Mouse (Mus musculus) hindbrain, embryonic 12.5 days (tissue): Measurements from ENCODE around the gene Igfbp1. TPM values are rescaled to one million over a fixed set of nuclear protein-coding genes. Genes with fewer than 3 reads are reported as not detected.

Experiments used
- ATAC-seq: fragments of 200-750 bp; cut with Nextera tagmentation; 2 replicates; pipeline ENCODE4 v1.8.0; 2017; ENCODE audit warnings: moderate TSS enrichment; ENCODE audit not compliant: low FRiP score
- H3K27ac ChIP-seq: fragments of 300-500 bp; sonication (generic); 2 replicates; pipeline ENCODE4 v1.5.1; 2016; ENCODE audit warnings: mild to moderate bottlenecking
- H3K27me3 ChIP-seq: fragments of 300-500 bp; sonication (generic); 2 replicates; pipeline ENCODE4 v1.6.1; 2016; ENCODE audit warnings: mild to moderate bottlenecking
- H3K36me3 ChIP-seq: fragments of 300-500 bp; sonication (generic); 2 replicates; pipeline ENCODE4 v1.6.1; 2016; ENCODE audit warnings: mild to moderate bottlenecking
- H3K4me1 ChIP-seq: fragments of 300-500 bp; sonication (generic); 2 replicates; pipeline ENCODE4 v1.6.1; 2016
- H3K4me2 ChIP-seq: fragments of 300-500 bp; sonication (generic); replicated peaks from 2 replicates; pipeline ENCODE4 v1.6.1; 2016; ENCODE audit warnings: mild to moderate bottlenecking
- H3K4me3 ChIP-seq: fragments of 300-500 bp; sonication (generic); 2 replicates; pipeline ENCODE4 v1.5.1; 2016; ENCODE audit warnings: mild to moderate bottlenecking
- H3K9ac ChIP-seq: fragments of 300-500 bp; sonication (generic); 2 replicates; pipeline ENCODE4 v1.6.1; 2016; ENCODE audit warnings: mild to moderate bottlenecking, moderate library complexity
- H3K9me3 ChIP-seq: fragments of 300-500 bp; sonication (generic); replicated peaks from 2 replicates; pipeline ENCODE4 v1.6.1; 2016; ENCODE audit warnings: mild to moderate bottlenecking
- WGBS: fragments of 180-500 bp; shearing (Covaris S2); methylation state at CpG from one replicate; pipeline ENCODE4 v1.1.7; 2016; 5-methylcytosine and 5-hydroxymethylcytosine counted together
- polyA plus RNA-seq: library from polyadenylated mRNA; unstranded; fragments of >200 nt; fragmentation: Nextera tagmentation; extraction: Ambion mirVana; gene quantifications from 2 replicates; pipeline ENCODE4 v1.2.1, GENCODE M21; 2016

Gene Igfbp1
- polyA plus RNA-seq, 1 experiment from 2014 or later: 0.18 TPM

- Histone ChIP-seq H3K36me3 (no peaks in the 10 kb centered on the region), H3K4me1 (no peaks in the 10 kb centered on the region), H3K27ac (no peak overlapping the region), H3K9me3 (no peaks in the 10 kb centered on the region; the same call in 1 of the 2 replicates), H3K27me3 (no peaks in the 10 kb centered on the region), H3K4me3 (no peak overlapping the region), H3K4me2 (no peak overlapping the region), H3K9ac (no peak overlapping the region)
- ATAC-seq: no peak
- 84% methylated on average over 10 of the region's 10 CpGs for WGBS
Measured at GRCm38 (mm10) chr11:7198481-7199256, 1.1 kb downstream of the Igfbp1 start.

DNA sequence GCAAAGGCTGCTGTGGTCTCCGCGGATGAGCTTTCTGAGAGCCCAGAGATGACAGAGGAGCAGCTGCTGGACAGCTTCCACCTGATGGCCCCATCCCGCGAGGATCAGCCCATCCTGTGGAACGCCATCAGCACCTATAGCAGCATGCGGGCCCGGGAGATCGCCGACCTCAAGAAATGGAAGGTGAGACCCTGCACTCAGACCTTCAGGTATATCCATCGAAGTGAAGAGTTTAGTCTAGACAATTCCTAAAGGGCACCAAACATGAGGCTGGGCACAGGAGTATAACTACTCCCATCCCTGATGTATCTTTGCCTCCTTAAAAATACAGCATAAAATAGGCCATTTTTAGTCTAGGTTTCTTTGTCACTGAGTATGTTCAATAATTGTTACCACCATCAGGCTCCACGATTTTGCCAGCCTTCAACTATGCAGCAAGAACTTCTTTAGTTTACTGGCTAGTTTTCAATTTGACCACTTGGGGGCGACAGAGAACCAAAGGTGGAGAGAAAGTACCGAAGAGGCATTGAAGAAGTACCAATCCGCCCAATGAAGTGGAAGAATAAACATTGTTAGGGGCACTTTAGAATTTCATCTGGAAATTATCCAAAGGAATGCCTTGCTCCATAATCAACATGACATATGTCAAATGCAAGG, 2.3 kb downstream of the Igfbp1 start:
- no peaks in the 10 kb centered on the region for H3K4me1 ChIP-seq
- H3K9ac ChIP-seq: no peak overlapping the region
- 55% methylated on average over 14 of the region's 14 CpGs for WGBS
- no peaks in the 10 kb centered on the region for H3K36me3 ChIP-seq
- no peaks in the 10 kb centered on the region; the same call in 1 of the 2 replicates for H3K9me3 ChIP-seq
- no peak overlapping the region for H3K27ac ChIP-seq
- no peak overlapping the region for H3K4me3 ChIP-seq
- no peaks in the 10 kb centered on the region for H3K27me3 ChIP-seq
- no peak for ATAC-seq
- no peak overlapping the region for H3K4me2 ChIP-seq

DNA sequence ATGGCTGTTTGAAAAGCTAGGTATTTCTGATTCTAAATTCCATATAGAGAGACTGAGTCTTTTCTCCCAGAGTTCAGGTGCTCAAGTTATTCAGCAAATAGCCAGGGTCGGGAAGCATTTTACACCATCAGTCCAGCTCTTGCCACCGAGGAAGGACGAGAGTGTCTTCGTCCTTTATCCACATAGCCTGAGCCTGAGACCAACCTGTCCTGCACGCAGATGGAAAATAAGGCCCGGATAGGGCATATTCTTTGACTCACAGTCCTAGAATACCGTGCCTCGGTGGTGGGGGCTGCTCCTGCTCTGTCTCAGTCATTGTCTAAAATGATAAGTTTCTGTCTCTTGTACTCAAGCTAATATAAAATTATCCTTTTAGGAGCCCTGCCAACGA, 2.8 kb downstream of the Igfbp1 start:
- no peak overlapping the region for H3K9ac ChIP-seq
- 78% methylated on average over 9 of the region's 9 CpGs for WGBS
- H3K4me1 ChIP-seq: no peaks in the 10 kb centered on the region
- no peak for ATAC-seq
- H3K4me3 ChIP-seq: no peak overlapping the region
- H3K9me3 ChIP-seq: no peaks in the 10 kb centered on the region
- no peak overlapping the region for H3K27ac ChIP-seq
- H3K27me3 ChIP-seq: no peaks in the 10 kb centered on the region
- H3K4me2 ChIP-seq: no peak overlapping the region
- H3K36me3 ChIP-seq: no peaks in the 10 kb centered on the region

DNA sequence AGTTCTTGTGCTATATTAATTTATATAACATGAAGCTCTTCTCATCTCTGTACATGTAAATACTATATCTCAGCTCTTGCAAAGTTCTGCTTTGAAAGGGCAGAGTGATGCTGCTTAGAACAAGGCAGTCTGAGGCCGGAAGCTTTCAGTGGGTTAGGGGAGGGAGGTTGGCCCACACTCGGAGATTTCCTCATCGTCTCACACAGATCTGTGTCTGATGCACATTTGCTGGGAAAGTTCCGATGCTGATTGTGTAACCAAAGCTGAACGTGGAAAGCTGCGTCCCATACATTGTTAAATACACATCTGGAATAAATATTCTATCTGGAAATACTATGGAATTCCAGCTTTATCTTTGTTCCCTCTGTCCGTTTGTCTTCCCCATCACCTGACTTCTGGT, 4.6 kb downstream of the Igfbp1 start:
- Histone ChIP-seq H3K27me3 (no peaks in the 10 kb centered on the region), H3K9me3 (no peaks in the 10 kb centered on the region), H3K9ac (no peak overlapping the region), H3K4me2 (no peak overlapping the region), H3K4me3 (no peak overlapping the region), H3K27ac (no peak overlapping the region), H3K36me3 (no peaks in the 10 kb centered on the region), H3K4me1 (no peaks in the 10 kb centered on the region)
- no peak for ATAC-seq
- WGBS: 79% methylated on average over 7 of the region's 7 CpGs

- no peaks in the 10 kb centered on the region for H3K36me3 ChIP-seq
- H3K9me3 ChIP-seq: no peaks in the 10 kb centered on the region
- no peak overlapping the region for H3K4me3 ChIP-seq
- no peak for ATAC-seq
- H3K4me2 ChIP-seq: no peak overlapping the region
- H3K4me1 ChIP-seq: no peaks in the 10 kb centered on the region
- WGBS: 90% methylated on average over 9 of the region's 9 CpGs
- no peaks in the 10 kb centered on the region for H3K27me3 ChIP-seq
- H3K27ac ChIP-seq: no peak overlapping the region
- H3K9ac ChIP-seq: no peak overlapping the region
Measured at GRCm38 (mm10) chr11:7203846-7204245, 6.3 kb downstream of the Igfbp1 start.

DNA sequence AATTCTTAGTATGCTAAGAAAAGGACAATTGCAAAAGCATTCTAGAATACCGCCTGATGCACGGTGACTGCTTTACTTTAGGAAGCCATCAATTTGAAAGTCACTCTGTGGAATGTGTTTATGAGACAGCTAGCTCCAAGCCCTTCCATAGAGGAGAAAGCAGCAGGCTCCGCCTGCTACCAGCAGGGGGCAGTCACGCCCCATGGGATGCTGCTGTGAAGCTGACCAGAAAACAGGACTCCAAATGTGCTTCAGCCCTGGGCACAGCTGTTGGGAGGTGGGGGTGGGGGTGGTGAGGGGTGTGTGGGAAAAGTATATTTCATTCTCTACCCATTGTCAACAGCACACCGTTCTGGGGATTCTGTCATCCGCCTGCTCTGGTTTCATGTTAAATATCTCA, 12.8 kb downstream of the Igfbp1 start:
- Histone ChIP-seq H3K27ac (no peak overlapping the region), H3K9me3 (no peaks in the 10 kb centered on the region), H3K4me2 (no peak overlapping the region), H3K27me3 (peaks cover 41% of the 10 kb centered on the region), H3K9ac (no peak overlapping the region), H3K36me3 (no peaks in the 10 kb centered on the region), H3K4me3 (no peak overlapping the region), H3K4me1 (peaks cover 16% of the 10 kb centered on the region)
- ATAC-seq: peak; percentile 4; the same call in 1 of the 2 replicates
- 14% methylated on average over 6 of the region's 6 CpGs for WGBS

- Histone ChIP-seq H3K9me3 (no peaks in the 10 kb centered on the region), H3K4me3 (no peak overlapping the region), H3K4me2 (no peak overlapping the region), H3K4me1 (peaks cover 16% of the 10 kb centered on the region), H3K27me3 (peaks cover 41% of the 10 kb centered on the region), H3K27ac (no peak overlapping the region), H3K9ac (no peak overlapping the region), H3K36me3 (no peaks in the 10 kb centered on the region)
- no peak for ATAC-seq
- WGBS: 26% methylated on average over 9 of the region's 9 CpGs
Measured at GRCm38 (mm10) chr11:7211211-7211610, 13.6 kb downstream of the Igfbp1 start.

GRCm38 (mm10) chr11:7212126-7212798, 14.7 kb downstream of the Igfbp1 start:
- H3K4me3 ChIP-seq: peak overlapping the region; percentile 70
- peaks cover 18% of the 10 kb centered on the region for H3K4me1 ChIP-seq
- H3K36me3 ChIP-seq: no peaks in the 10 kb centered on the region
- 19% methylated on average over 17 of the region's 17 CpGs for WGBS
- no peak for ATAC-seq
- no peaks in the 10 kb centered on the region for H3K9me3 ChIP-seq
- no peak overlapping the region for H3K9ac ChIP-seq
- H3K27ac ChIP-seq: no peak overlapping the region
- H3K27me3 ChIP-seq: peaks cover 45% of the 10 kb centered on the region
- peak overlapping the region; percentile 89 for H3K4me2 ChIP-seq

DNA sequence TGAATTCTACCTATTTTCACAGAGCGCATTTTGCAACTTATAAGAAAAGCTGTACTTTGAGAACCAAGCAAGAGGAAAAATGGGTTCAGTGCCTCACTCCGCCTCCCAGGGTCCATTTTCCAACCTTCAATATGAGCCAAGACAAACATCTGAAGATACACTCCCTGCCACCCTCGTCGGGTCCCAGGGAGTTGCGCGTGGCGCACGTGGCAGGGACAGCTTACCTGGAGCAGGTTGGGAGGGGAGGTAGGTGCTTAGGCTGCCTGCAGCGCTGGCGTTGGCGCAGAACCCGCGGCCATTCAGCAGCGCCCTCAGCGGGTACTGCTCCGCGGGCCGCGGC, 15.5 kb downstream of the Igfbp1 start:
- Histone ChIP-seq H3K4me3 (peak overlapping the region; percentile 70), H3K36me3 (no peaks in the 10 kb centered on the region), H3K27me3 (peaks cover 45% of the 10 kb centered on the region), H3K9me3 (no peaks in the 10 kb centered on the region), H3K4me1 (peaks cover 18% of the 10 kb centered on the region), H3K4me2 (peak overlapping the region; percentile 89), H3K9ac (peak overlapping the region; percentile 76), H3K27ac (peak overlapping the region; percentile 66; the same call in 1 of the 2 replicates)
- ATAC-seq: no peak
- 1% methylated on average over 19 of the region's 19 CpGs for WGBS

GRCm38 (mm10) chr11:7213501-7214341, 16.1 kb downstream of the Igfbp1 start, which contains the start of gene Igfbp3:
TSS of gene Igfbp3 (minus strand) at chr11:7213923.
- WGBS: under 1% methylated on average over 69 of the region's 104 CpGs
- no peaks in the 10 kb centered on the region for H3K9me3 ChIP-seq
- H3K4me2 ChIP-seq: peak within 1 kb of the TSS; percentile 89
- peaks cover 45% of the 10 kb centered on the region for H3K27me3 ChIP-seq
- peak; percentile 91 for ATAC-seq
- peaks cover 18% of the 10 kb centered on the region for H3K4me1 ChIP-seq
- H3K9ac ChIP-seq: peak within 1 kb of the TSS; percentile 76
- peak within 1 kb of the TSS; percentile 70 for H3K4me3 ChIP-seq
- H3K27ac ChIP-seq: peak within 1 kb of the TSS; percentile 66; the same call in 1 of the 2 replicates
- H3K36me3 ChIP-seq: no peaks in the 10 kb centered on the region

GRCm38 (mm10) chr11:7214342-7214660, 16.7 kb downstream of the Igfbp1 start:
- H3K9ac ChIP-seq: no peak overlapping the region
- peak overlapping the region; percentile 70 for H3K4me3 ChIP-seq
- no peaks in the 10 kb centered on the region for H3K36me3 ChIP-seq
- no peak for ATAC-seq
- H3K4me2 ChIP-seq: peak overlapping the region; percentile 89
- peaks cover 45% of the 10 kb centered on the region for H3K27me3 ChIP-seq
- no peak overlapping the region for H3K27ac ChIP-seq
- WGBS: 2% methylated on average over 12 of the region's 12 CpGs
- H3K9me3 ChIP-seq: no peaks in the 10 kb centered on the region
- H3K4me1 ChIP-seq: peaks cover 18% of the 10 kb centered on the region

- no peak for ATAC-seq
- peaks cover 45% of the 10 kb centered on the region for H3K27me3 ChIP-seq
- peak overlapping the region; percentile 89 for H3K4me2 ChIP-seq
- no peaks in the 10 kb centered on the region for H3K9me3 ChIP-seq
- no peak overlapping the region for H3K9ac ChIP-seq
- 8% methylated on average over 14 of the region's 14 CpGs for WGBS
- H3K27ac ChIP-seq: no peak overlapping the region
- H3K36me3 ChIP-seq: no peaks in the 10 kb centered on the region
- H3K4me3 ChIP-seq: peak overlapping the region; percentile 70
- peaks cover 18% of the 10 kb centered on the region for H3K4me1 ChIP-seq
Measured at GRCm38 (mm10) chr11:7214761-7215160, 17.2 kb downstream of the Igfbp1 start.
